Mouse (Mus musculus) ES-E14 (cell line): ENCODE results near the gene Poglut1. TPM values are rescaled to one million over a fixed set of nuclear protein-coding genes. Genes with fewer than 3 reads are reported as not detected.

Experiments
- DNase-seq: peaks from one replicate; pipeline ENCODE4 v3.0.0-alpha.2; 2013; ENCODE audit warnings: low read depth, low spot score
- H3K27ac ChIP-seq: 2 replicates; pipeline ENCODE4 v1.5.1; 2012; ENCODE audit warnings: low read depth, mild to moderate bottlenecking, low read length, moderate library complexity, mixed read lengths; ENCODE audit not compliant: poor library complexity, insufficient read depth, severe bottlenecking
- H3K36me3 ChIP-seq: 2 replicates; pipeline ENCODE4 v1.6.1; 2012; ENCODE audit warnings: mild to moderate bottlenecking, low read length, moderate library complexity, mixed read lengths; ENCODE audit not compliant: control insufficient read depth, poor library complexity, insufficient read depth, severe bottlenecking
- H3K4me1 ChIP-seq, 2 experiments: fragments of 150-350 bp in 1 of 2; sonication (generic) in 1 of 2; 2 replicates each; pipeline ENCODE4 v1.6.1; 2012; ENCODE audit warnings: low read length in 2 of 2, mild to moderate bottlenecking in 1 of 2, mixed read lengths in 1 of 2; ENCODE audit not compliant: control insufficient read depth in 2 of 2, insufficient read depth in 2 of 2, poor library complexity in 1 of 2
- H3K4me3 ChIP-seq, 2 experiments: fragments of 150-350 bp in 1 of 2; sonication (generic) in 1 of 2; 2 replicates each; pipeline ENCODE4 v1.5.1; 2012; ENCODE audit warnings: low read length in 2 of 2, low read depth in 1 of 2, mild to moderate bottlenecking in 1 of 2, mixed read lengths in 1 of 2; ENCODE audit not compliant: insufficient read depth in 1 of 2, poor library complexity in 1 of 2, severe bottlenecking in 1 of 2
- H3K9ac ChIP-seq: 2 replicates; pipeline ENCODE4 v1.6.1; 2012; ENCODE audit warnings: low read depth, mild to moderate bottlenecking, low read length, mixed read lengths; ENCODE audit not compliant: poor library complexity, insufficient read depth, severe bottlenecking
- H3K9me3 ChIP-seq: fragments of 150-350 bp; sonication (generic); 2 replicates; pipeline ENCODE4 v1.6.1; 2012; ENCODE audit warnings: low read depth, mild to moderate bottlenecking, low read length; ENCODE audit not compliant: control insufficient read depth, insufficient read depth
- CHD2 ChIP-seq: IDR thresholded peaks from 2 replicates; pipeline ENCODE4 v1.6.1; 2014; ENCODE audit warnings: mild to moderate bottlenecking, low read depth, low read length, inconsistent platforms
- HCFC1 ChIP-seq: IDR thresholded peaks from 2 replicates; pipeline ENCODE4 v1.6.1; 2012; ENCODE audit warnings: low read length, inconsistent platforms, borderline replicate concordance; ENCODE audit not compliant: insufficient read depth
- MAFK ChIP-seq: IDR thresholded peaks from 2 replicates; pipeline ENCODE4 v1.6.1; 2014; ENCODE audit warnings: mild to moderate bottlenecking, low read depth, low read length, inconsistent platforms; ENCODE audit not compliant: insufficient read depth
- ZC3H11A ChIP-seq: IDR thresholded peaks from 2 replicates; pipeline ENCODE4 v1.6.1; 2012; ENCODE audit warnings: low read depth, mild to moderate bottlenecking, inconsistent platforms, low read length, borderline replicate concordance
- ZNF384 ChIP-seq: IDR thresholded peaks from 2 replicates; pipeline ENCODE4 v1.6.1; 2012; ENCODE audit warnings: low read depth, low read length, inconsistent platforms
- in situ Hi-C, 2 experiments: fragments of 600-800 bp; cut with MboI; formaldehyde crosslinking; loops; one replicate each; pipeline ENCODE4 v1.15.1; 2025; ENCODE audit warnings: low sequenced_read_pairs in 2 of 2, inconsistent platforms in 1 of 2; ENCODE audit not compliant: unreplicated experiment in 2 of 2
- total RNA-seq: library from RNA; depleted of rRNA; stranded (reverse); fragments of 300-350 nt; gene quantifications from 2 replicates; pipeline ENCODE4 v1.2.3, GENCODE M21; 2012

Gene Poglut1
- total RNA-seq, 1 experiment = 76.6 TPM

GRCm38 (mm10) chr16:38522129-38523084 lies 27.7 kb downstream of the Poglut1 start, which contains the start of gene Timmdc1:
Gene Timmdc1 (minus strand): TSS chr16:38522663.
- Histone ChIP-seq H3K4me3 (peak within 1 kb of the TSS; percentile 84 to 91), H3K9ac (peak within 1 kb of the TSS; percentile 97), H3K9me3 (no peaks in the 10 kb centered on the region), H3K36me3 (peaks cover 14% of the 10 kb centered on the region), H3K27ac (peak within 1 kb of the TSS; percentile 95), H3K4me1 (no peaks in the 10 kb centered on the region)
- peak; percentile 89 for DNase-seq
- TF ChIP-seq CHD2 = no peak
- peak; percentile 48; the same call in 1 of the 2 replicates for TF ChIP-seq HCFC1
- TF ChIP-seq MAFK = no peak
- in situ Hi-C loops = no loop called here

GRCm38 (mm10) chr16:38521211-38521987 lies 28.7 kb downstream of the Poglut1 start:
- Histone ChIP-seq H3K9me3 (no peaks in the 10 kb centered on the region), H3K4me3 (peak overlapping the region; percentile 84 to 91), H3K4me1 (no peaks in the 10 kb centered on the region), H3K27ac (no peak overlapping the region), H3K9ac (peak overlapping the region; percentile 49; the same call in 1 of the 2 replicates), H3K36me3 (peaks cover 11% of the 10 kb centered on the region)
- in situ Hi-C loops = no loop called here
- no peak for DNase-seq
- TF ChIP-seq ZC3H11A = no peak
- peak; percentile 63 for TF ChIP-seq ZNF384

- TF ChIP-seq MAFK (no peak), CHD2 (no peak), ZNF384 (no peak), ZC3H11A (no peak), HCFC1 (no peak)
- in situ Hi-C loops = no loop called here
- H3K36me3 ChIP-seq = peaks cover 7% of the 10 kb centered on the region
These were observed 30.9 kb downstream of the Poglut1 start for GRCm38 (mm10) chr16:38519140-38519539.

GRCm38 (mm10) chr16:38510846-38511245 lies 39.2 kb downstream of the Poglut1 start:
- Histone ChIP-seq H3K9me3 (no peaks in the 10 kb centered on the region), H3K36me3 (peaks cover 14% of the 10 kb centered on the region), H3K4me1 (no peaks in the 10 kb centered on the region), H3K9ac (no peak overlapping the region), H3K4me3 (no peak overlapping the region), H3K27ac (no peak overlapping the region)
- TF ChIP-seq ZNF384 = no peak
- no peak for TF ChIP-seq ZC3H11A
- no peak for TF ChIP-seq HCFC1
- TF ChIP-seq CHD2 = no peak
- TF ChIP-seq MAFK = no peak
- no peak for DNase-seq
- in situ Hi-C loops = no loop called here

More at GRCm38 (mm10) chr16:38519140-38519539, 30.9 kb downstream of the Poglut1 start:
- H3K4me3 ChIP-seq = no peak overlapping the region
- DNase-seq = no peak
- no peak overlapping the region for H3K9ac ChIP-seq
- H3K9me3 ChIP-seq = no peaks in the 10 kb centered on the region
- H3K4me1 ChIP-seq = no peaks in the 10 kb centered on the region
- no peak overlapping the region for H3K27ac ChIP-seq
